Mouse (Mus musculus) cortical plate, adult 2 months (tissue): ENCODE measurements around the gene Osm. TPM values are rescaled to one million over a fixed set of nuclear protein-coding genes. Genes with fewer than 3 reads are reported as not detected.

Source experiments
- H3K27ac ChIP-seq: fragments of 200-500 bp; 2 replicates; pipeline ENCODE4 v1.5.1; 2012; ENCODE audit warnings: low read length, control low read depth, inconsistent platforms; ENCODE audit not compliant: insufficient read depth
- H3K4me1 ChIP-seq: fragments of 200-500 bp; 2 replicates; pipeline ENCODE4 v1.6.1; 2011; ENCODE audit warnings: low read length; ENCODE audit not compliant: control insufficient read depth, insufficient read depth
- H3K4me3 ChIP-seq: fragments of 200-500 bp; 2 replicates; pipeline ENCODE4 v1.5.1; 2011; ENCODE audit warnings: mild to moderate bottlenecking, low read length, control low read depth; ENCODE audit not compliant: insufficient read depth
- CTCF ChIP-seq: fragments of 200-500 bp; IDR thresholded peaks from 2 replicates; pipeline ENCODE4 v1.5.1; 2011; ENCODE audit warnings: mild to moderate bottlenecking, control low read depth, low read length; ENCODE audit not compliant: insufficient read depth; ENCODE audit errors: extremely low read depth
- POLR2A ChIP-seq: fragments of 200-500 bp; IDR thresholded peaks from 2 replicates; pipeline ENCODE4 v1.6.1; 2011; ENCODE audit warnings: mild to moderate bottlenecking, low read length, control low read depth; ENCODE audit not compliant: insufficient read depth; ENCODE audit errors: extremely low read depth
- polyA plus RNA-seq: library from polyadenylated mRNA; depleted of rRNA; stranded (reverse); fragments of >200 nt; gene quantifications from 2 replicates; pipeline ENCODE4 v1.2.3, GENCODE M21; 2012; rRNA removed

Gene Osm
- polyA plus RNA-seq, 1 experiment: 0.19 TPM

DNA sequence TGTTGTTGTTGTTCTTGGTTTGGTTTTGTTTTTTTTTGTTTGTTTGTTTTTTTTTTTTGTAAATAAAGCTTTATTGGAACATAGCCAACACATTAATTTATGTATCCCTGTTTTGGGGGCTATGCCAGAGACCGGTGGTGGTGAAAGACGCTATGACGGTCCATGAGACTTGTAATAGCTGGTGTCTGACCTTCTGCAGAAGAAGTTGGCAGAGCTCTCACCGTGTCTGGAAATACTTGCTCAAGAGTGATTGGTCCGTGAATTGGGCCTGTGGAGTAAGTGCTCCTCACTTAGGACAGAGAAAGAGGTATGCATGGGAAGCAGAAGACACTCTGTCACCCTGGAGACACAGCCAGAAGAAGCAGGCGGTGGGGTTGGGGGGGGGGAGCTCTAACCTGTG is 45.6 kb downstream of the Osm start:
- TF ChIP-seq POLR2A: no peak
- no peaks in the 10 kb centered on the region for H3K4me1 ChIP-seq
- H3K27ac ChIP-seq: no peak overlapping the region

DNA sequence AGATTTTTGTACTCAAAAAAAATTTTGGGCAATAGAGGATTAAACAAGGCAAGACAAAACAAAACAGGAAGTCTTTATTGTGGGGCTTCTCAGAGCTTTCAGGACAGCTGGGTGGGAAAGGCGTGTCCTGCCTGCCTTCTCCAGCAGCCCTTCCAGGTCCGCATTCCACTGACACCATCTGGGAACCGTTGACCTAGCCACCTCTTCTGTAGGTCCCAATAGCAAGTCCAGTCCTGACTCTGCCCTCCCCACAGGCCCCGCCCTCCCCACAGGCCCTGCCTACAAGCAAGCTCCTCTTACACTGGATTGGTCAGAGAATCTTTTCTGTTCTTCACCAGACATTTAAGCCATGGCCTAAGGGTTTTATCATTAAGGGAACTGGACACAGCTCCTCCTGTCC is 47.4 kb downstream of the Osm start:
- Histone ChIP-seq H3K4me3 (no peak overlapping the region), H3K27ac (no peak overlapping the region), H3K4me1 (no peaks in the 10 kb centered on the region)
- TF ChIP-seq CTCF: no peak
- no peak for TF ChIP-seq POLR2A

More for the DNA sequence above, 45.6 kb downstream of the Osm start:
- H3K4me3 ChIP-seq: no peak overlapping the region

DNA sequence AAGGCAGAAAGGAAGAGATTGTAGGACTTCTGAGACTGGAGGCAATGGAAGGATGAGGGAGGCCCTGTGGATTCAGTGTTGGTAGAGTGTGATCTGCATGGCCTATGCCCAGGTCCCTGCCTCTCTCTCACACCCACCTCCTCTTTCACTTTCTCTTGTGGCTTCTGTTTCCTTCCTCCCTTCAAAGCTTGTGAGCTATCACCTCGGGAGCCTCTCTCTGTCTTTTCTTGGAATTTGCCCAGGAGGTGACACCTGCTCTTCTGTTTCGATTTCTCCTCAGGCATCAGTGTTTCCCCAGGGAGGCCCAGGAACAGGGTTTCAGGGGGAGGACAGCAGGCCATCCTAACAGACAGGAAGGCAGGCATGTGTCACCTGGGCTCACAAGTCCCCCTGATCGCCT is 53.1 kb downstream of the Osm start:
- Histone ChIP-seq H3K27ac (no peak overlapping the region), H3K4me1 (no peaks in the 10 kb centered on the region), H3K4me3 (no peak overlapping the region)
- TF ChIP-seq CTCF: no peak
- TF ChIP-seq POLR2A: no peak

Other genes with a start within 250 kb of the Osm start
- 0.17 and 0.26 TPM in 2 replicates for gene Sec14l4, start 205.0 kb upstream of the Osm start, polyA plus RNA-seq
- gene Sec14l3, start 171.6 kb upstream of the Osm start, polyA plus RNA-seq: 0.44 and 0.52 TPM in 2 replicates
- gene Mtfp1, start 141.0 kb upstream of the Osm start, polyA plus RNA-seq: 82.5 and 92.9 TPM in 2 replicates
- gene Sec14l2, start 113.0 kb upstream of the Osm start, polyA plus RNA-seq: 40.1 and 42.9 TPM in 2 replicates
- gene Rnf215, start 101.2 kb upstream of the Osm start, polyA plus RNA-seq: 34.9 and 36.5 TPM in 2 replicates
- 19.0 and 19.1 TPM in 2 replicates for gene Ccdc157, start 76.1 kb upstream of the Osm start, polyA plus RNA-seq
- 38.8 and 39.0 TPM in 2 replicates for gene Sf3a1, start 76.1 kb upstream of the Osm start, polyA plus RNA-seq
- gene Tbc1d10a, start 49.6 kb upstream of the Osm start, polyA plus RNA-seq: 46.7 and 49.6 TPM in 2 replicates
- gene Castor1, start 18.2 kb upstream of the Osm start, polyA plus RNA-seq: 3.8 and 5.4 TPM in 2 replicates
- gene Lif, start 21.1 kb downstream of the Osm start, polyA plus RNA-seq: 0.64 and 0.90 TPM in 2 replicates
- 0.06 and 0.13 TPM in 2 replicates for gene Hormad2, start 204.7 kb downstream of the Osm start, polyA plus RNA-seq